Mouse (Mus musculus): ENCODE data around the gene Fam149a.

Fam149a gene

GRCm38 (mm10) chr8:45381963-45382347 is at the start of gene Fam149a:
Gene Fam149a (minus strand): TSS chr8:45382291.
- no peak for DNase-seq (ENCODE audit: low read depth in 1 of 2, low spot score in 2 of 2)

GRCm38 (mm10) chr8:45420151-45420550 is 38.1 kb upstream of the Fam149a start:
- DNase-seq (ENCODE audit: low read depth in 1 of 2, low spot score in 2 of 2) = no peak

GRCm38 (mm10) chr8:45414965-45415364 is 32.9 kb upstream of the Fam149a start:
- DNase-seq (ENCODE audit: low read depth in 1 of 2, low spot score in 2 of 2) = peak in 1 of 2 experiments; percentile 7

- no peak for DNase-seq (ENCODE audit: low read depth in 1 of 2, low spot score in 2 of 2)
These were observed 28.8 kb upstream of the Fam149a start, which contains the start of gene Tlr3 for GRCm38 (mm10) chr8:45410882-45411281. Gene Tlr3 (minus strand): TSS chr8:45411080.

GRCm38 (mm10) chr8:45410146-45410880 is 28.2 kb upstream of the Fam149a start:
- no peak for DNase-seq (ENCODE audit: low read depth in 1 of 2, low spot score in 2 of 2)

- DNase-seq (ENCODE audit: low read depth in 1 of 2, low spot score in 2 of 2) = no peak
These were observed 27.6 kb upstream of the Fam149a start for GRCm38 (mm10) chr8:45409702-45410101.

GRCm38 (mm10) chr8:45383250-45383649 is 1.2 kb upstream of the Fam149a start:
- no peak for DNase-seq (ENCODE audit: low read depth in 1 of 2, low spot score in 2 of 2)

GRCm38 (mm10) chr8:45381075-45381962 is 772 bp downstream of the Fam149a start:
- DNase-seq (ENCODE audit: low read depth in 1 of 2, low spot score in 2 of 2) = no peak

GRCm38 (mm10) chr8:45380598-45380997 is 1.5 kb downstream of the Fam149a start:
- no peak for DNase-seq (ENCODE audit: low read depth in 1 of 2, low spot score in 2 of 2)

GRCm38 (mm10) chr8:45374071-45374470 is 8.0 kb downstream of the Fam149a start:
- DNase-seq (ENCODE audit: low read depth in 1 of 2, low spot score in 2 of 2) = no peak

GRCm38 (mm10) chr8:45367154-45367553 is 14.9 kb downstream of the Fam149a start:
- DNase-seq (ENCODE audit: low read depth in 1 of 2, low spot score in 2 of 2) = peak in 1 of 2 experiments; percentile 16

GRCm38 (mm10) chr8:45363220-45363619 is 18.9 kb downstream of the Fam149a start:
- no peak for DNase-seq (ENCODE audit: low read depth in 1 of 2, low spot score in 2 of 2)

- DNase-seq (ENCODE audit: low read depth in 1 of 2, low spot score in 2 of 2) = no peak
These were observed 19.8 kb downstream of the Fam149a start for GRCm38 (mm10) chr8:45362323-45362722.

GRCm38 (mm10) chr8:45359091-45359605 is 22.9 kb downstream of the Fam149a start:
- DNase-seq (ENCODE audit: low read depth in 1 of 2, low spot score in 2 of 2) = no peak

- DNase-seq (ENCODE audit: low read depth in 1 of 2, low spot score in 2 of 2) = no peak
These were observed 23.8 kb downstream of the Fam149a start for GRCm38 (mm10) chr8:45358132-45358918.

- DNase-seq (ENCODE audit: low read depth in 1 of 2, low spot score in 2 of 2) = no peak
These were observed 26.3 kb downstream of the Fam149a start for GRCm38 (mm10) chr8:45355809-45356208.

- peak in 1 of 2 experiments; percentile 38 for DNase-seq (ENCODE audit: low read depth in 1 of 2, low spot score in 2 of 2)
These were observed 37.1 kb downstream of the Fam149a start for GRCm38 (mm10) chr8:45345031-45345430.

GRCm38 (mm10) chr8:45344298-45344697 is 37.8 kb downstream of the Fam149a start:
- DNase-seq (ENCODE audit: low read depth in 1 of 2, low spot score in 2 of 2) = no peak

GRCm38 (mm10) chr8:45341630-45342628 is 40.2 kb downstream of the Fam149a start:
- DNase-seq (ENCODE audit: low read depth in 1 of 2, low spot score in 2 of 2) = no peak

GRCm38 (mm10) chr8:45333493-45333892 is 48.6 kb downstream of the Fam149a start:
- DNase-seq (ENCODE audit: low read depth in 1 of 2, low spot score in 2 of 2) = peak; percentile 38 to 63

Data from monocyte, adult 2 months (primary cell).